Mouse (Mus musculus) hindbrain, postnatal 0 days (tissue): ENCODE measurements around the gene Gabarapl2. TPM values are rescaled to one million over a fixed set of nuclear protein-coding genes. Genes with fewer than 3 reads are reported as not detected.
A peak's percentile ranks its signal among the peaks of the same experiment; 100 is the strongest.

Source experiments
- ATAC-seq: fragments of 200-750 bp; cut with Nextera tagmentation; 2 replicates; pipeline ENCODE4 v1.8.0; 2017; ENCODE audit warnings: mild to moderate bottlenecking, moderate TSS enrichment, moderate library complexity
- DNase-seq: peaks from one replicate; pipeline ENCODE4 v3.0.0-alpha.2; 2015; ENCODE audit warnings: low spot score
- H3K27ac ChIP-seq: fragments of 300-500 bp; sonication (generic); 2 replicates; pipeline ENCODE4 v1.5.1; 2014; ENCODE audit warnings: mild to moderate bottlenecking
- H3K27me3 ChIP-seq: fragments of 300-500 bp; sonication (generic); 2 replicates; pipeline ENCODE4 v1.6.1; 2014; ENCODE audit warnings: low read length, mixed read lengths; ENCODE audit not compliant: insufficient read depth
- H3K36me3 ChIP-seq: fragments of 300-500 bp; sonication (generic); 2 replicates; pipeline ENCODE4 v1.6.1; 2014; ENCODE audit warnings: low read length, mixed read lengths; ENCODE audit not compliant: insufficient read depth
- H3K4me1 ChIP-seq: fragments of 300-500 bp; sonication (generic); 2 replicates; pipeline ENCODE4 v1.6.1; 2014; ENCODE audit warnings: antibody characterized with exemption, low read length, mixed read lengths; ENCODE audit not compliant: insufficient read depth
- H3K4me2 ChIP-seq: fragments of 300-500 bp; sonication (generic); 2 replicates; pipeline ENCODE4 v1.6.1; 2014; ENCODE audit warnings: low read depth, mild to moderate bottlenecking, low read length, moderate library complexity, mixed read lengths
- H3K4me3 ChIP-seq: fragments of 300-500 bp; sonication (generic); 2 replicates; pipeline ENCODE4 v1.5.1; 2014; ENCODE audit warnings: low read length
- H3K9ac ChIP-seq: fragments of 300-500 bp; sonication (generic); replicated peaks from 2 replicates; pipeline ENCODE4 v1.6.1; 2014; ENCODE audit warnings: mild to moderate bottlenecking, low read length, moderate library complexity, mixed read lengths
- H3K9me3 ChIP-seq: fragments of 300-500 bp; sonication (generic); 2 replicates; pipeline ENCODE4 v1.6.1; 2016; ENCODE audit warnings: low read length, mixed read lengths
- CTCF ChIP-seq: IDR thresholded peaks from 2 replicates; pipeline ENCODE4 v1.5.1; 2016; ENCODE audit warnings: antibody characterized with exemption, control low read depth, low read depth
- WGBS: fragments of 180-500 bp; shearing (Covaris S2); extraction: QIAGEN DNeasy Blood & Tissue Kit; methylation state at CpG from one replicate; pipeline ENCODE4 v1.1.7; 2014; 5-methylcytosine and 5-hydroxymethylcytosine counted together
- polyA plus RNA-seq: library from polyadenylated mRNA; unstranded; fragments of >200 nt; fragmentation: Nextera tagmentation; extraction: Ambion mirVana; gene quantifications from 2 replicates; pipeline ENCODE4 v1.2.1, GENCODE M21; 2015
- total RNA-seq: library from RNA; depleted of rRNA; stranded (reverse); fragments of >200 nt; gene quantifications from 2 replicates; pipeline ENCODE4 v1.2.3, GENCODE M21; 2014

Gene Gabarapl2
- total and polyA plus RNA-seq, 2 experiments from 2014 or later: 99.4 to 461 TPM

GRCm38 (mm10) chr8:111976326-111976725, 35.8 kb downstream of the Gabarapl2 start:
- DNase-seq (no peak), ATAC-seq (no peak)
- H3K9ac ChIP-seq: no peak overlapping the region
- H3K9me3 ChIP-seq: no peaks in the 10 kb centered on the region
- H3K27me3 ChIP-seq: no peaks in the 10 kb centered on the region
- H3K4me1 ChIP-seq: no peaks in the 10 kb centered on the region
- H3K4me3 ChIP-seq: no peak overlapping the region
- H3K4me2 ChIP-seq: no peak overlapping the region
- WGBS: 83% methylated on average over 2 of the region's 2 CpGs
- H3K27ac ChIP-seq: no peak overlapping the region
- TF ChIP-seq CTCF: no peak
- H3K36me3 ChIP-seq: 0 out of 2 replicates have a peak, but pooled peaks cover 1% of the 10 kb centered on the region

- H3K27me3 ChIP-seq: no peaks in the 10 kb centered on the region
- no peak overlapping the region for H3K9ac ChIP-seq
- 59% methylated on average over 10 of the region's 10 CpGs for WGBS
- H3K36me3 ChIP-seq: no peaks in the 10 kb centered on the region; the same call in 1 of the 2 replicates
- DNase-seq (peak; percentile 18), ATAC-seq (no peak)
- H3K27ac ChIP-seq: no peak overlapping the region
- no peaks in the 10 kb centered on the region for H3K9me3 ChIP-seq
- no peak for TF ChIP-seq CTCF
- no peak overlapping the region for H3K4me2 ChIP-seq
- H3K4me1 ChIP-seq: no peaks in the 10 kb centered on the region
- no peak overlapping the region for H3K4me3 ChIP-seq
Measured at GRCm38 (mm10) chr8:111978147-111978546, 37.6 kb downstream of the Gabarapl2 start.

- no peak overlapping the region for H3K4me2 ChIP-seq
- no peak overlapping the region for H3K27ac ChIP-seq
- no peaks in the 10 kb centered on the region; the same call in 1 of the 2 replicates for H3K36me3 ChIP-seq
- H3K9me3 ChIP-seq: no peaks in the 10 kb centered on the region
- H3K4me3 ChIP-seq: no peak overlapping the region
- no peaks in the 10 kb centered on the region for H3K27me3 ChIP-seq
- 83% methylated on average over 7 of the region's 7 CpGs for WGBS
- peak; percentile 43 for TF ChIP-seq CTCF
- no peaks in the 10 kb centered on the region for H3K4me1 ChIP-seq
- DNase-seq: no peak
- no peak overlapping the region for H3K9ac ChIP-seq
- ATAC-seq: no peak
Measured at GRCm38 (mm10) chr8:111982116-111982515, 41.6 kb downstream of the Gabarapl2 start.

GRCm38 (mm10) chr8:111984511-111984910, 44.0 kb downstream of the Gabarapl2 start:
- H3K4me2 ChIP-seq: no peak overlapping the region
- H3K36me3 ChIP-seq: peaks cover 5% of the 10 kb centered on the region; the same call in 1 of the 2 replicates

GRCm38 (mm10) chr8:111989911-111990310, 49.4 kb downstream of the Gabarapl2 start:
- ATAC-seq (0 out of 2 replicates have a peak, but pooled peaks have one; percentile 21), DNase-seq (peak; percentile 83)
- no peak overlapping the region for H3K4me3 ChIP-seq
- TF ChIP-seq CTCF: peak; percentile 88
- H3K9me3 ChIP-seq: no peaks in the 10 kb centered on the region
- H3K27ac ChIP-seq: no peak overlapping the region
- no peak overlapping the region for H3K9ac ChIP-seq
- WGBS: 10% methylated on average over 7 of the region's 7 CpGs
- no peak overlapping the region for H3K4me2 ChIP-seq
- peaks cover 22% of the 10 kb centered on the region; the same call in 1 of the 2 replicates for H3K36me3 ChIP-seq
- no peaks in the 10 kb centered on the region for H3K27me3 ChIP-seq
- no peaks in the 10 kb centered on the region for H3K4me1 ChIP-seq

More at GRCm38 (mm10) chr8:111984511-111984910, 44.0 kb downstream of the Gabarapl2 start:
- Histone ChIP-seq H3K4me1 (no peaks in the 10 kb centered on the region), H3K27me3 (no peaks in the 10 kb centered on the region), H3K9me3 (no peaks in the 10 kb centered on the region), H3K4me3 (no peak overlapping the region), H3K9ac (no peak overlapping the region), H3K27ac (no peak overlapping the region)
- WGBS: 89% methylated on average over 10 of the region's 10 CpGs
- ATAC-seq (no peak), DNase-seq (no peak)
- TF ChIP-seq CTCF: no peak

GRCm38 (mm10) chr8:111991278-111991677, 50.8 kb downstream of the Gabarapl2 start:
- Histone ChIP-seq H3K4me1 (no peaks in the 10 kb centered on the region), H3K9ac (peak overlapping the region; percentile 70), H3K36me3 (peaks cover 35% of the 10 kb centered on the region), H3K27ac (no peak overlapping the region), H3K4me3 (peak overlapping the region; percentile 70), H3K9me3 (no peaks in the 10 kb centered on the region), H3K27me3 (no peaks in the 10 kb centered on the region), H3K4me2 (peak overlapping the region; percentile 92)
- WGBS: 59% methylated on average over 8 of the region's 8 CpGs
- DNase-seq: no peak
- no peak for ATAC-seq
- no peak for TF ChIP-seq CTCF

- Histone ChIP-seq H3K9ac (peak within 1 kb of the TSS; percentile 70), H3K9me3 (no peaks in the 10 kb centered on the region), H3K4me1 (no peaks in the 10 kb centered on the region), H3K27ac (peak within 1 kb of the TSS; percentile 72; the same call in 1 of the 2 replicates), H3K36me3 (peaks cover 42% of the 10 kb centered on the region), H3K4me3 (peak within 1 kb of the TSS; percentile 70), H3K4me2 (peak within 1 kb of the TSS; percentile 92), H3K27me3 (no peaks in the 10 kb centered on the region)
- TF ChIP-seq CTCF: peak; percentile 37; the same call in 1 of the 2 replicates
- peak; percentile 98 for ATAC-seq
- 5% methylated on average over 33 of the region's 33 CpGs for WGBS
- peak; percentile 96 for DNase-seq
Measured at GRCm38 (mm10) chr8:111992013-111992702, 51.7 kb downstream of the Gabarapl2 start, which contains the start of gene Adat1. Gene Adat1, minus strand, starts transcription at chr8:111992302.
